Mouse (Mus musculus) lung, postnatal 0 days (tissue): ENCODE measurements at regions not wholly inside any gene's neighbourhood (a gene's known extent, or its start where the extent isn't known, plus 50 kb on each side); places are given as distances from the start of the nearest gene placed in this dataset.

ENCODE experiments used
- CTCF ChIP-seq: IDR thresholded peaks from 2 replicates; pipeline ENCODE4 v1.5.1; 2016; ENCODE audit warnings: antibody characterized with exemption, mild to moderate bottlenecking
- EP300 ChIP-seq: IDR thresholded peaks from 2 replicates; pipeline ENCODE4 v1.6.1; 2016; ENCODE audit warnings: antibody characterized with exemption, mild to moderate bottlenecking, control low read depth

DNA sequence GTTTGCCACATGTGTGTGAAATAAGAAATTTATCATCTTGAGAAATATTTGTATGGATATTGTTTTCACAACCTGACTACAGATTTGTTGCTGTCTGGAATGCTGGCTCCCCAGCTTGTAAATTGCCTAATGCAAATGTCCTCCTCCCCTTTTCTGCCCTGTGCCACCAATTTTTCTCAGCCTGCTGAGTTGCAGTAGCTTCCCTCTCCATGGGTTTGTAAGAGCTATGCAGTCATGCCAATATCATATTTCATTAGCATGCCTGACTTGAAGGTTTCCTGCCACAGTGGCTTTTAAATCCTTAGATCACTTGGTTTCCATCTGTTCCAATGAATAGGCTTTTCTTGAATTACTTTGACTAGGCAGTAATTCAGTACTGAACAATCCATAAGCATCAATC lies 383.9 kb upstream of the Gli3 start:
- TF ChIP-seq CTCF (no peak), EP300 (no peak)
